Mouse (Mus musculus) mouse embryonic stem cell (cell line): ENCODE data around the gene Cxxc4.

Experiments
- in situ Hi-C, 2 experiments: fragments of 300-500 bp; cut with MboI; formaldehyde crosslinking; loops; 1 replicate in 1 of 2; 3 replicates in 1 of 2; pipeline ENCODE4 v1.14.3; 2019 to 2020; ENCODE audit warnings: low sequenced_read_pairs in 2 of 2, low pct_unique_long_range_greater_than_20kb in 1 of 2, mixed read lengths in 1 of 2; ENCODE audit not compliant: unreplicated experiment in 1 of 2

Gene Cxxc4

GRCm38 (mm10) chr3:134240718-134241025 lies 4.4 kb downstream of the Cxxc4 start:
- in situ Hi-C loops: no loop called here

GRCm38 (mm10) chr3:134243168-134243849 lies 7.0 kb downstream of the Cxxc4 start:
- in situ Hi-C loops: no loop called here

GRCm38 (mm10) chr3:134243850-134244247 lies 7.6 kb downstream of the Cxxc4 start:
- in situ Hi-C loops: no loop called here

GRCm38 (mm10) chr3:134254221-134254620 lies 17.9 kb downstream of the Cxxc4 start:
- in situ Hi-C loops: no loop called here

GRCm38 (mm10) chr3:134258715-134259114 lies 22.4 kb downstream of the Cxxc4 start:
- in situ Hi-C loops: no loop called here

GRCm38 (mm10) chr3:134259300-134259699 lies 23.0 kb downstream of the Cxxc4 start:
- in situ Hi-C loops: no loop called here

- in situ Hi-C loops: no loop called here
Measured at GRCm38 (mm10) chr3:134279655-134280054, 43.4 kb downstream of the Cxxc4 start.

GRCm38 (mm10) chr3:134281527-134282370 lies 45.5 kb downstream of the Cxxc4 start:
- in situ Hi-C loops: no loop called here

- in situ Hi-C loops: no loop called here
Measured at GRCm38 (mm10) chr3:134295217-134295616, 58.9 kb downstream of the Cxxc4 start.

- in situ Hi-C loops: no loop called here
Measured at GRCm38 (mm10) chr3:134302681-134303491, 66.6 kb downstream of the Cxxc4 start.

GRCm38 (mm10) chr3:134303492-134303808 lies 67.2 kb downstream of the Cxxc4 start:
- in situ Hi-C loops: no loop called here

GRCm38 (mm10) chr3:134306507-134306906 lies 70.2 kb downstream of the Cxxc4 start:
- in situ Hi-C loops: no loop called here

GRCm38 (mm10) chr3:134307801-134308200 lies 71.5 kb downstream of the Cxxc4 start:
- in situ Hi-C loops: no loop called here
